Mouse (Mus musculus) lung, postnatal 0 days (tissue): ENCODE data around the gene Camk2g. TPM values are rescaled to one million over a fixed set of nuclear protein-coding genes. Genes with fewer than 3 reads are reported as not detected.
"Not testable (repeated sequence)": the region's sequence is repeated elsewhere in the genome, so short reads cannot be mapped to it uniquely, and the experiment has no call there.

ENCODE experiments used
- ATAC-seq: fragments of 200-750 bp; cut with Nextera tagmentation; 2 replicates; pipeline ENCODE4 v1.8.0; 2017; ENCODE audit warnings: moderate library complexity
- DNase-seq: peaks from one replicate; pipeline ENCODE4 v3.0.0-alpha.2; 2016; ENCODE audit warnings: low spot score
- H3K27ac ChIP-seq: fragments of 300-500 bp; sonication (generic); 2 replicates; pipeline ENCODE4 v1.5.1; 2014; ENCODE audit warnings: antibody characterized with exemption, mild to moderate bottlenecking, low read length, mixed read lengths
- H3K27me3 ChIP-seq: fragments of 300-500 bp; sonication (generic); replicated peaks from 2 replicates; pipeline ENCODE4 v1.6.1; 2014; ENCODE audit warnings: low read length, mixed read lengths; ENCODE audit not compliant: insufficient read depth
- H3K36me3 ChIP-seq: fragments of 300-500 bp; sonication (generic); 2 replicates; pipeline ENCODE4 v1.6.1; 2014; ENCODE audit warnings: low read length, mixed read lengths; ENCODE audit not compliant: insufficient read depth
- H3K4me1 ChIP-seq: fragments of 300-500 bp; sonication (generic); 2 replicates; pipeline ENCODE4 v1.6.1; 2014; ENCODE audit warnings: antibody characterized with exemption, low read depth, low read length, mixed read lengths; ENCODE audit not compliant: insufficient read depth
- H3K4me2 ChIP-seq: fragments of 300-500 bp; sonication (generic); replicated peaks from 2 replicates; pipeline ENCODE4 v1.6.1; 2014; ENCODE audit warnings: low read depth, mild to moderate bottlenecking, low read length, moderate library complexity, mixed read lengths
- H3K4me3 ChIP-seq: fragments of 300-500 bp; sonication (generic); 2 replicates; pipeline ENCODE4 v1.5.1; 2014; ENCODE audit warnings: low read depth, low read length
- H3K9ac ChIP-seq: fragments of 300-500 bp; sonication (generic); replicated peaks from 2 replicates; pipeline ENCODE4 v1.6.1; 2014; ENCODE audit warnings: low read depth, mild to moderate bottlenecking
- H3K9me3 ChIP-seq: fragments of 300-500 bp; sonication (generic); 2 replicates; pipeline ENCODE4 v1.6.1; 2016; ENCODE audit warnings: low read length, mixed read lengths
- CTCF ChIP-seq: IDR thresholded peaks from 2 replicates; pipeline ENCODE4 v1.5.1; 2016; ENCODE audit warnings: antibody characterized with exemption, mild to moderate bottlenecking
- EP300 ChIP-seq: IDR thresholded peaks from 2 replicates; pipeline ENCODE4 v1.6.1; 2016; ENCODE audit warnings: antibody characterized with exemption, mild to moderate bottlenecking, control low read depth
- WGBS: fragments of 180-500 bp; shearing (Covaris S2); extraction: QIAGEN DNeasy Blood & Tissue Kit; methylation state at CpG from one replicate; pipeline ENCODE4 v1.1.7; 2014; 5-methylcytosine and 5-hydroxymethylcytosine counted together
- polyA plus RNA-seq: library from polyadenylated mRNA; unstranded; fragments of >200 nt; fragmentation: Nextera tagmentation; extraction: Ambion mirVana; gene quantifications from 2 replicates; pipeline ENCODE4 v1.2.1, GENCODE M21; 2015

Gene Camk2g
- polyA plus RNA-seq, 1 experiment from 2014 or later, result 36.6 TPM

DNA sequence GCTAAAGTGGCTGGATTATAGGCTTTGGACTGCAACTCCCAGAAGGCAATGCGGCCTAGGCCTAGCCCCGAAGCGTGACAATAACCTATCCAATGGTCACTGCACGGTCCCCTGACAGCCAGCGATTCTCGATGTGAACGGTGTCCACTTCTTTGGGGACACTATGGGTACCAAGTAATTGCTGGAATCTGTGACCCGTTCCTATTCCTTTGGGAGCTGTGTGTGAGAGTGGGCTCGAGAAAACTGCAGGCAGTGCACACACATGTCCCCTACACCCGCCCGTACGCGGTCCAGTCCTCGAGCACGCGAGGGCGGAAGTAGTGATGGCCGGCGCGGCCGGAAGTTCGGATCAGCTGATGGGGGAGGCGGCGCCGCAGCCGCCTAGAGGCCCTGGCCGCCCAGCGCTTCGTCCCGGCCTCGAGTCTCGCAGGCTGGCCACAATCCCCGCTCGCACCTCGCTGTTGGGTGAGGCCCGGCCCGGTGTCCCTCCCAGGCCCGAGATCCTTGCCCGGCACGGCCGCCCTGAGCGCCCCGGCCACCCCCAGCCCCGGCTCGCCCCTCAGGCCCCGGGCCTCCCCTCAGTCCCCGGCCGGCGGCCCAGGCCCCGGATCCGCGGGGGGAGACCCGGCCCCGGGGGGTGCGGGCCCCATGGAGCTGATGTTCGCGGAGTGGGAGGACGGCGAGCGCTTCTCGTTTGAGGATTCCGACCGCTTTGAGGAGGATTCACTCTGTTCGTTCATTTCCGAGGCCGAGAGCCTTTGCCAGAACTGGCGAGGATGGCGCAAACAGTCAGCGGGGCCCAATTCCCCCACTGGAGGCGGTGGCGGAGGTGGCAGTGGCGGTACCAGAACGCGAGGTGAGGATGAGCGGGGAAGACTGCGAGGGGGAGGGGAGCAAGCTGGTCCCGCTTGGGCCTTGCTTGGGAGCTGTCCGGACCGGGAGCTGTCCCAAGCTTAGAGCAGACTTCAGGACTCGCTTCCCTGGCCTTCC, 86.4 kb downstream of the Camk2g start, which contains the start of gene Zswim8:
Gene Zswim8 (plus strand): TSS at position 352 of the 990 bp plus-strand sequence.
- peak within 1 kb of the TSS; percentile 88 for H3K4me2 ChIP-seq

GRCm38 (mm10) chr14:20703461-20703860, 90.4 kb downstream of the Camk2g start:
- Histone ChIP-seq H3K4me2 (peak overlapping the region; percentile 57), H3K4me3 (peak overlapping the region; percentile 51), H3K9ac (peak overlapping the region; percentile 76; the same call in 1 of the 2 replicates)
- not testable (repeated sequence) for H3K27ac ChIP-seq, H3K27me3 ChIP-seq, H3K9me3 ChIP-seq, H3K4me1 ChIP-seq, ATAC-seq, H3K36me3 ChIP-seq, DNase-seq
- WGBS, result 9% methylated on average over 8 of the region's 8 CpGs

More for the DNA sequence above, 86.4 kb downstream of the Camk2g start, which contains the start of gene Zswim8:
- DNase-seq (peak; percentile 96), ATAC-seq (peak; percentile 96)
- Histone ChIP-seq H3K4me1 (peaks cover 6% of the 10 kb centered on the region), H3K9ac (peak within 1 kb of the TSS; percentile 99), H3K9me3 (no peaks in the 10 kb centered on the region), H3K27ac (peak within 1 kb of the TSS; percentile 94), H3K4me3 (peak within 1 kb of the TSS; percentile 95), H3K27me3 (no peaks in the 10 kb centered on the region), H3K36me3 (peaks cover 15% of the 10 kb centered on the region)
- TF ChIP-seq EP300 (no peak), CTCF (peak; percentile 34)
- 2% methylated on average over 62 of the region's 80 CpGs for WGBS

DNA sequence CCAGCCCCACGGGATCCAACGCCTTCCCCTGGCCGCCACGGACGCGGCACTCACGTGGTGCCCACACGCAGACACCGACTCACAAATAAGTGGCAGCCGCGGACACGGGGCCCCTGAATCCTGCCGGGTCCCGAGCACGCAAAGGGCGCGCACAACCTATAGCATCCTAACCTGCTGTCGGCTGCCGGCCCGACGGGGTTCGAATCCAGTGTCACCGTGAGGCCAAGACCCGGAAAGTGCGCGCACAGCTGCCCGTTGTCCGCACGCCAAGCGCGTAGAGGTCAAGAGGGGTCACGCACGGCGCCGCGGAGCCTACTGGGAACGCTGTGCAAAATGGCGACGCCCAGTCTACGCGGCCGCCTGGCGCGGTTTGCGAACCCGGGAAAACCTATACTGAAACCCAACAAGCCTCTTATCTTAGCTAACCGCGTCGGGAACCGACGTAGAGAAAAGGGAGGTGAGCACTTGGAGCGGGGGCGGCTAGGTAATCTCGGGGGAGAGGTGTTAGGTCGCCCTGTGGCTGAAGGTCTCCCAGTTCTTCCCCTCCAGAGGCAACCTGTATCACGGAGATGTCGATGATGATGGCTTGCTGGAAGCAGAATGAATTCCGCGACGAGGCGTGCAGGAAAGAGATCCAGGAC, 91.0 kb downstream of the Camk2g start, which contains the start of gene Chchd1:
Gene Chchd1 (plus strand): TSS at position 266 of the 641 bp plus-strand sequence.
- Histone ChIP-seq H3K4me2 (peak within 1 kb of the TSS; percentile 57), H3K36me3 (no peaks in the 10 kb centered on the region), H3K4me3 (peak within 1 kb of the TSS; percentile 51), H3K27ac (peak within 1 kb of the TSS; percentile 68), H3K9ac (peak within 1 kb of the TSS; percentile 76), H3K4me1 (0 out of 2 replicates have a peak, but pooled peaks cover 7% of the 10 kb centered on the region), H3K27me3 (no peaks in the 10 kb centered on the region), H3K9me3 (no peaks in the 10 kb centered on the region)
- DNase-seq, result peak; percentile 89
- WGBS, result under 1% methylated on average over 61 of the region's 61 CpGs
- TF ChIP-seq CTCF (no peak), EP300 (no peak)
- peak; percentile 73 for ATAC-seq

DNA sequence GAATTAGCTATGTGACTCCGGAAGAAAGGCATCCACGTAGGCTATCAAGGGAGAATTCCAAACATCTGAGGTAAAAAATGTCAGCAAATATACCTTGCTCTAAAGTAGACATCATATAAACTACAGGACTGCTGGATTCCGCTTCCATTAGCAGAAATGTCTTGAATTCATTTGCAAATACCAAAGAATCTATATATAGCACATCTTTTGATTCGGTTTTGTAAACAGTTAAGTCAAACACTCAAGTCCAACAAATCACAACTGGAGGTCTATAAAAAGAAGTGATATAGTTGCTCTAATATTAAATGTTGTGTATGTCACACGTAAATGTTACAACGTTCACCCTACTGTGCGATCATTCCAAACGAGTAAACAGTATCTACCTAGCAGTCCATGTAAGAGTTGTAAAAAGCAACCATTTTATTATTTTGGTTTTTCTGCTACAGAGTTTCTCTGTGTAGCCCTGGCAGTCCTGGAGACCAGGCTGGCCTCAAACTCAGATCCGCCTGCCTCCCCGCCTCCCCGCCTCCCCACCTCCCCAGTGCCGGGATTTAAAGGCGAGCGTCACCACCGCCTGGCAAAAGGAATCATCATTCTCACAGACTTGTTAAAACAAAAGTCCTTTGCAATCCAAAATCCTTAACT, 91.7 kb downstream of the Camk2g start:
- ATAC-seq (peak; percentile 9), DNase-seq (peak; percentile 70)
- 5% methylated on average over 15 of the region's 15 CpGs for WGBS

GRCm38 (mm10) chr14:20701554-20701953, 92.3 kb downstream of the Camk2g start:
- Histone ChIP-seq H3K4me2 (peak overlapping the region; percentile 57; the same call in 1 of the 2 replicates), H3K9me3 (no peaks in the 10 kb centered on the region), H3K27ac (peak overlapping the region; percentile 68), H3K27me3 (no peaks in the 10 kb centered on the region), H3K4me3 (0 out of 2 replicates have a peak overlapping the region, but pooled peaks have one; percentile 51), H3K36me3 (no peaks in the 10 kb centered on the region), H3K4me1 (peaks cover 11% of the 10 kb centered on the region; the same call in 1 of the 2 replicates), H3K9ac (no peak overlapping the region)
- WGBS, result 70% methylated on average over 8 of the region's 8 CpGs
- DNase-seq (no peak), ATAC-seq (no peak)
- TF ChIP-seq CTCF (no peak), EP300 (no peak)

More for the DNA sequence above, 91.7 kb downstream of the Camk2g start:
- Histone ChIP-seq H3K27ac (peak overlapping the region; percentile 68), H3K9ac (peak overlapping the region; percentile 76), H3K27me3 (no peaks in the 10 kb centered on the region), H3K36me3 (no peaks in the 10 kb centered on the region), H3K4me1 (peaks cover 7% of the 10 kb centered on the region; the same call in 1 of the 2 replicates), H3K4me3 (peak overlapping the region; percentile 51), H3K9me3 (no peaks in the 10 kb centered on the region), H3K4me2 (peak overlapping the region; percentile 57)
- peak; percentile 31; the same call in 1 of the 2 replicates for TF ChIP-seq EP300
- no peak for TF ChIP-seq CTCF
